Mouse (Mus musculus): ENCODE measurements around the gene Gm49403. TPM values are rescaled to one million over a fixed set of nuclear protein-coding genes. Genes with fewer than 3 reads are reported as not detected.
"Not testable (repeated sequence)": the region's sequence is repeated elsewhere in the genome, so short reads cannot be mapped to it uniquely, and the experiment has no call there.

Gm49403 gene
- total RNA-seq, 2 experiments from 2014 or later, result not detected

DNA sequence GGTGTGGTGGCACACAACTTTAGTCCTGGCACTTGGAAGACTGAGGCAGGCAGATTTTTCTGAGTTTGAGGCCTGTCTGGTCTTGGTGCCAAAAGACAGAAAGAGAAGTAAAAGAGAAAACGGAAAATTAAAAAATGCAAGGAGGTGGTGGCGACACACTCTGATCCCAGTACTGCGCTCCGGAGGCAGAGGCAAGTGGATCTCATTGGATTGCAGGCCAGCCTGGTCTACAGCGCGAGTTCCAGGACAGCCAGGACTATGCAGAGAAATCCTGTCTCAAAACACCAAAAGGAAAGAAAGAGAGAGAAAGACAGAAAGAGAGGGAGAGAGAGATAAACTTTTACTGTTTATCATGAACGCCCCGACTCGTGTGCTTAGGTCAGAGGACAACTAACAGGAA lies 12.9 kb upstream of the Gm49403 start:
- no peak for ATAC-seq (replicated peaks; ENCODE audit: low FRiP score, low TSS enrichment, poor library complexity, severe bottlenecking)

DNA sequence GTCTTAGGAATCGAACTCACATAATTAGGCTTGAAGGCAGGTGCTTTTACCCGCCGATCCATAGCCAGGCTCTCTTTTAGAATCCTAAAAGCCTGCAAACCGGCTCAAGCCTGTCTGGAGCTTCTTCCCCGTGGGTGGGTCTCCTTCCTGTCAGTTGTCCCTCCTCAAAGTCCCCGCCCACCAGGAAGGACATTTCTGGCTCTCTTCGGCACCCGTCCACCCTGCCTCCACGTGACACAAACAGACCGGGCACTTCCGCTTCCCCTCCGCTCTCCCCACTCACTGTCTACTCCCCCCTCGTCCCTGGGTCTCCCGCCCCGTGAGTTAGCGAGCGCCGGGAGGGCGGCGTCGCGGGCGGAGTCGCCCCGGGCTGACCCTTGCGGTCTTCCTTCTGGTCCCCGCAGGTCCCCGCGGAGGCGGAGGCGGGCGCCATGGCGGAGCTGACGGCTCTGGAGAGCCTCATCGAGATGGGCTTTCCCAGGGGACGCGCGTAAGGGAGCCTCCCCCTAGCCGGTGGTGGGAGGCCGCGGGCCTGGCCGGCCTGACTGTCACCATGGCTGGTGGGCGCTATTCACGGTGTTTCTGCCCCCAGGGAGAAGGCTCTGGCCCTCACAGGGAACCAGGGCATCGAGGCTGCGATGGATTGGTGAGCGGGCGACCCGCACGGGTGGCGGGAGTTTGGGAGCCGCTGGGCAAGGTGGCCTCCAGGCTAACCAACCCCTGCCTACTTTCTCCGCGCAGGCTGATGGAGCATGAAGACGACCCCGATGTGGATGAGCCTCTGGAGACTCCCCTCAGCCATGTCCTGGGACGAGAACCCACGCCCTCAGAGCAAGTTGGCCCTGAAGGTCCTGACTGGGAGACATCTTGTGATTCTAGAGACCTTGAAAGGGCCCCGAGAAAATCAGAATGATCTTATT lies 12.2 kb upstream of the Gm49403 start, which contains the start of gene Ubxn1:
Ubxn1 (plus strand) TSS at position 230 of the 920 bp plus-strand sequence.
- ATAC-seq (replicated peaks; ENCODE audit: low FRiP score, low TSS enrichment, poor library complexity, severe bottlenecking), result peak; percentile 97

DNA sequence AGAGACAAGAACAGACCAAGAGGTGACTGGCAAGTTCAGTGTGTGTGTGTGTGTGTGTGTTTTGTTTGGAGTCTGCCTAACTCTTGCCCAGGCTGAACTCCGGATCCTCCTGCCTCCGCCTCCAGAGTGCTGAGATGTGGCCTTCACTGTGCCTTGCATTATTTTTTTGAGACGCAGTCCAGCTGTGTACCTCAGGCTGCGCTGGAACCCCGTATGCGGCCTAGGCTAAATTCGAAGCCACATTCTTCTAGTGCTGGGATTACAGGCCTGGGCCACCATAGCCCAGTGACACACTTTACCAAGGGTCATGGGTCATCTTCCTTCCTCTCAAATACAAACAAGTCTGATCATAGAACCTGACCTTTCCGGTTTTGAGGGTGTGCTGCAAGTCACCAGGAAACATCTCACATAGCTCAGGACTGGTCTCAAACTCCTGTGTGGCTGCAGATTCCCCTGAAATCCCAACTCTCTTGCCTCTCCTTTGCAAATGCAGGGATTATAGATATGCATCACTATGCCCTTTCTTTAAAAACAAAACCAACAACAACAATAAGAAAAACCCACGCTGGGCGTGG lies 11.4 kb upstream of the Gm49403 start:
- no peak for ATAC-seq (replicated peaks; ENCODE audit: low FRiP score, low TSS enrichment, poor library complexity, severe bottlenecking)

DNA sequence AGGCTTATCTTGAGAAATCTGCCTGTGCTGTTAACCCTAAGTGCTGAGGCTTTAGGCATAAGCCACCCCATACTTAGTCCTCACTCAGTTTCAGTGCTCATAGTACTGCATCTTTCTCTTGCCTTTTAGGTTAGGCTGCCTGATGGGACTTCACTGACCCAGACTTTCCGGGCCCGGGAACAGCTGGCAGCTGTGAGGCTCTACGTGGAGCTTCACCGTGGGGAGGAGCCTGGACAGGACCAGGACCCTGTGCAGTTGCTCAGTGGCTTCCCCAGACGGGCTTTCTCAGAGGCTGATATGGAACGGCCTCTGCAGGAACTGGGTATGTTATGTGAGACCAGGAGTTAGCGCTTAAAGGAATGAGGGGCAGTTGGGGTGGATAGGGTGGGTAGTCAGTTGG lies 8.7 kb upstream of the Gm49403 start:
- no peak for ATAC-seq (replicated peaks; ENCODE audit: low FRiP score, low TSS enrichment, poor library complexity, severe bottlenecking)

DNA sequence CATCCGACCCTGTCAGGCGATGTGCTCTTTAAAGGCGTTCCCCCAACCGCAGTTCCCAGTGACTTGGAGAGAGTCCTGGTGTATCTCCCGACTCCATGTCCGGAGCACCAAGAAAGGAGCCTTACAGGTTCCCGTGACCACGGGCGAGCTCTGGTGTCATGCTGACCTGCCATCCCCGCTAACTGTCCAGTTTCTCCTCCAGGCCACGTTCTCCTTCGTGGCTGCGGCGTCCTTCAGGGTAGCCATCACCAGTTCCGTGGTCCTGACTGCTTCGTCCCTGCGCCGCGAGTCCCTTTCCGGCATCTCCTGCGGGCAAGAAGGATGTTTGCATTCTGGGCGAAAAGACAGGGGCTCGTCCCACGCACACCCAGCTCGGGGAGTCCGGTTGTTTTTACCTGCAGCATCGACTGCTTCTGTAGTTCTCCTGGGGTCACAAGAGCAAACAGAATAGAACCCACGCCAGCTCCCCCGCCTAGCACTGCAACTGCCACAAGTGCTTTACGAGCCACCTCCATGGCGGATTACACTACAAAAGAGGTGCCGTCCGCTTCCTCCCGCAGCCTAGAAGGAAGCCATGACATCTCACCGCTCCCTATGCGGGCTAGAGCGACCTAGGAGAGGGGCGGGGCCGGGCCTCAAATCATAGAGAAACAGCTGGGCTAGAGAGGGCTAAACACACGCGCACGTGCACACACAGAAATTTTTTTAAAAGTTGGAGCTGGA lies 3.3 kb upstream of the Gm49403 start, which contains the start of gene Uqcc3:
Uqcc3 (minus strand) TSS at position 613 of the 723 bp plus-strand sequence.
- peak; percentile 98 for ATAC-seq (replicated peaks; ENCODE audit: low FRiP score, low TSS enrichment, poor library complexity, severe bottlenecking)

GRCm38 (mm10) chr19:8881034-8881392 lies 2.7 kb upstream of the Gm49403 start:
- peak; percentile 28; the same call in 1 of the 2 replicates for ATAC-seq (replicated peaks; ENCODE audit: low FRiP score, low TSS enrichment, poor library complexity, severe bottlenecking)

- no peak for ATAC-seq (replicated peaks; ENCODE audit: low FRiP score, low TSS enrichment, poor library complexity, severe bottlenecking)
Measured at GRCm38 (mm10) chr19:8886916-8887584, 3.3 kb downstream of the Gm49403 start.

GRCm38 (mm10) chr19:8887585-8888463 lies 4.1 kb downstream of the Gm49403 start:
- peak; percentile 34 for ATAC-seq (replicated peaks; ENCODE audit: low FRiP score, low TSS enrichment, poor library complexity, severe bottlenecking)

GRCm38 (mm10) chr19:8888511-8889385 lies 5.0 kb downstream of the Gm49403 start, which contains the start of the genes 1810009A15Rik and Gm49416:
Gene 1810009A15Rik, plus strand, starts transcription at chr19:8888853.
Gene Gm49416, plus strand, starts transcription at chr19:8888926.
- ATAC-seq (replicated peaks; ENCODE audit: low FRiP score, low TSS enrichment, poor library complexity, severe bottlenecking), result peak; percentile 87

DNA sequence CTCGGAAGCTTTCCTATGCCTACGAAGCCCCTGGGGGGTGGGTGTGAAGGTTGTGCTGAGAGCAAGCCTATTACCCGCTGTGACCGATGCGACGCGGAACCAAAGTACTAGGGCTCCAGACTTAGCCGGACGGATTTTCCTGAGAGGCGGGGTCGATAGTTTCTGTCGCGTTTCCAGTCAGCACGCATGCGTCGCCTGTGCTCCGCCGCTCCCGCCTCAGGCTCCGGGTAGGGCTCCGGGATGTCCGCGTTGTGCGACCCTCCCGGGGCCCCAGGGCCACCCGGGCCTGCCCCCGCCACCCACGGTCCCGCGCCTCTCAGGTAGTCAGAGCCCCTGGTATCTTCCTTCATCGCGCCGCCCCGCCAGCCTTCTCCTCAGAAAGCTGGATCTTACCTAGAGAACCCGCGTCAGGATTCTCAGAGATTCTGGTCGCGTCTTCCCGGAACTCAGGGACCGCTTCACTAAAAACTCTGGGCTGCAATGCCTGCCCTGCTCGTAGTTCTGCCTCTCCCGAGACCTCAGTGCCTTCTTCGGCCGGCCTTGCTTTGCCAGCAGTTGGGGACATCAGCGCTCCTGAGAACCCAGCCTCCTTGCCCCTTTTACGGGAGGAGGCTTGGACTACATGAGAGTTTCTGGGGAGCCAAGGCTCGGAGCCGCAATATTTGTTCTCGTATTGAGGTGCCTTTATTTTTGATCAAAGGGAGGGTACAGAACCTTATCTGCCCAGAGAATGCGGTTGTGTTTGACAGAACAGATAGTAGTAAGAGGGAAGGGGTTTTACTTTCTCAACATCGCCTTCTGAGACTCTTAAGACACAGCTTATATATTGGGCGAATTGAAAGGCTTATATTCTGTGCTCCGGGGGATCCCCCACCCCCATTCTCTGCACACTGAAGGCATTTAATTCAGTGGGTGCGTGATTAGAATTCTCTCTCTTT lies 9.4 kb downstream of the Gm49403 start, which contains the start of gene Ints5:
Ints5 (plus strand) TSS at position 177 of the 938 bp plus-strand sequence.
- ATAC-seq (replicated peaks; ENCODE audit: low FRiP score, low TSS enrichment, poor library complexity, severe bottlenecking), result peak; percentile 36

DNA sequence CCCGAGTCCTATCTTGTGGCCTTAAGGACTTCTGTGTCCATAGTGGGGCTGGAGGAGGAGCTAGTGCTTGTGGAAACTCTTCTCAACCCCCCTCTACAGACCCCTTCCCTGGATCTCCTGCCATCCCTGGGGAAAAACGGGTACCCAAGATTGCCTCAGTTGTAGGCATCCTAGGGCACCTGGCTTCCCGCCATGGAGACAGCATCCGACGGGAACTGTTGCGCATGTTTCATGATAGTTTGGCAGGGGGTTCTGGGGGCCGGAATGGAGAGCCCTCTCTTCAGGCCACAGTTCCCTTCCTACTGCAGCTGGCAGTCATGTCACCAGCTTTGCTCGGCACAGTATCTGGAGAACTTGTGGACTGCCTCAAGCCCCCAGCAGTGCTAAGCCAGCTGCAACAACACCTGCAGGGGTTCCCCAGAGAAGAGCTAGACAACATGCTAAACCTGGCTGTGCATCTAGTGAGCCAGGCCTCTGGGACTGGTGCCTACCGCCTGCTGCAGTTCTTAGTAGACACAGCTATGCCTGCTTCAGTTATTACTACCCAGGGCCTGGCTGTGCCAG lies 11.7 kb downstream of the Gm49403 start:
- ATAC-seq (replicated peaks; ENCODE audit: low FRiP score, low TSS enrichment, poor library complexity, severe bottlenecking), result no peak

GRCm38 (mm10) chr19:8896231-8896630 lies 12.5 kb downstream of the Gm49403 start:
- not testable (repeated sequence) for ATAC-seq (replicated peaks; ENCODE audit: low FRiP score, low TSS enrichment, poor library complexity, severe bottlenecking)

- peak; percentile 13; the same call in 1 of the 2 replicates for ATAC-seq (replicated peaks; ENCODE audit: low FRiP score, low TSS enrichment, poor library complexity, severe bottlenecking)
Measured at GRCm38 (mm10) chr19:8897211-8897864, 13.6 kb downstream of the Gm49403 start.

GRCm38 (mm10) chr19:8897865-8898495 lies 14.2 kb downstream of the Gm49403 start, which contains the start of gene Ganab:
Gene Ganab, plus strand, starts transcription at chr19:8898071.
- peak; percentile 97 for ATAC-seq (replicated peaks; ENCODE audit: low FRiP score, low TSS enrichment, poor library complexity, severe bottlenecking)

- ATAC-seq (replicated peaks; ENCODE audit: low FRiP score, low TSS enrichment, poor library complexity, severe bottlenecking), result no peak
Measured at GRCm38 (mm10) chr19:8898576-8898975, 14.8 kb downstream of the Gm49403 start.

Data from megakaryocyte-erythroid progenitor cell, adult 5-6 weeks (primary cell).